Comparison of ENCODE assay signal across 10 mouse cellular contexts in genomic region chr2:107290697-107291019, GRCm38 (mm10). TPM values are rescaled to one million over a fixed set of nuclear protein-coding genes. Genes with fewer than 3 reads are reported as not detected.
DNase-seq lines count a peak whose midpoint lies in the region; ATAC-seq and TF ChIP-seq lines count a peak whose summit lies in the region.
"Had no signal": no experiment of that assay in that cellular context is flagged by ENCODE, and none has a peak within 500 bp of the region (broad histone marks: within the 10 kb centered on the region; RNA-seq: fewer than 3 reads in every experiment).

No protein-coding gene starts in this region.

- H3K4me1 ChIP-seq in heart, embryonic 11.5 days (ENCODE audit: control insufficient read depth, insufficient read depth, low read length), result no peaks in the 10 kb centered on the region
- peaks cover 0 to 7% of the 10 kb centered on the region in 2 experiments; a peak in 1 of 4 replicates for H3K4me1 ChIP-seq in ES-E14 (ENCODE audit: control insufficient read depth in 2 of 2, insufficient read depth in 2 of 2, low read length in 2 of 2, poor library complexity in 1 of 2)
- no peaks in the 10 kb centered on the region for H3K4me1 ChIP-seq in hindbrain, embryonic 11.5 days (replicated peaks; ENCODE audit: control insufficient read depth, insufficient read depth, low read length)
- peaks cover 16% of the 10 kb centered on the region for H3K4me1 ChIP-seq in midbrain, embryonic 10.5 days

- H3K27ac ChIP-seq in heart, embryonic 11.5 days (ENCODE audit: low read depth, low read length), result no peak overlapping the region
- H3K27ac ChIP-seq in ES-E14 (ENCODE audit: insufficient read depth, low read depth, low read length, poor library complexity, severe bottlenecking), result no peak overlapping the region
- H3K27ac ChIP-seq in hindbrain, embryonic 11.5 days (ENCODE audit: low read depth, low read length), result no peak overlapping the region
- H3K27ac ChIP-seq in midbrain, embryonic 10.5 days (replicated peaks), result no peak overlapping the region

- no peaks in the 10 kb centered on the region for H3K36me3 ChIP-seq in heart, embryonic 11.5 days (ENCODE audit: control insufficient read depth, insufficient read depth, low read length)
- no peaks in the 10 kb centered on the region for H3K36me3 ChIP-seq in ES-E14 (ENCODE audit: control insufficient read depth, insufficient read depth, low read length, poor library complexity, severe bottlenecking)
- H3K36me3 ChIP-seq in hindbrain, embryonic 11.5 days (ENCODE audit: control insufficient read depth, insufficient read depth, low read length), result no peaks in the 10 kb centered on the region
- H3K36me3 ChIP-seq in midbrain, embryonic 10.5 days, result no peaks in the 10 kb centered on the region

- intact Hi-C loops in heart, postnatal 10 days (cut with DNase I), result no loop called here

- no peaks in the 10 kb centered on the region for H3K27me3 ChIP-seq in heart, embryonic 11.5 days (ENCODE audit: control insufficient read depth, insufficient read depth, low read length)
- no peaks in the 10 kb centered on the region for H3K27me3 ChIP-seq in hindbrain, embryonic 11.5 days (ENCODE audit: control insufficient read depth, insufficient read depth, low read length)
- H3K27me3 ChIP-seq in midbrain, embryonic 10.5 days (ENCODE audit: low read depth, poor library complexity, severe bottlenecking), result peaks cover 33% of the 10 kb centered on the region

- under 1% methylated on average over 12 of the region's 12 CpGs for WGBS in heart, embryonic 11.5 days (ENCODE audit: insufficient replicate concordance)
- WGBS in hindbrain, embryonic 11.5 days, result 0% methylated on average over 12 of the region's 12 CpGs
- WGBS in midbrain, embryonic 10.5 days, result under 1% methylated on average over 12 of the region's 12 CpGs

- peak overlapping the region; percentile 58 for H3K9ac ChIP-seq in heart, embryonic 11.5 days (ENCODE audit: low read depth, low read length)
- H3K9ac ChIP-seq in ES-E14 (ENCODE audit: insufficient read depth, low read depth, low read length, poor library complexity, severe bottlenecking), result no peak overlapping the region
- no peak overlapping the region for H3K9ac ChIP-seq in hindbrain, embryonic 11.5 days (ENCODE audit: low read depth, low read length)

- peak overlapping the region; percentile 76 for H3K4me2 ChIP-seq in heart, embryonic 11.5 days
- peak overlapping the region; percentile 89 for H3K4me2 ChIP-seq in hindbrain, embryonic 11.5 days (replicated peaks; ENCODE audit: low read depth, low read length)

- no peak for DNase-seq in heart, postnatal 10 days
- no peak for DNase-seq in ES-E14 (ENCODE audit: low read depth, low spot score)
- no peak for DNase-seq in hindbrain, embryonic 11.5 days (ENCODE audit: low spot score)
- no peak for DNase-seq in midbrain, embryonic 10.5 days (ENCODE audit: low spot score)
- DNase-seq in left cerebral cortex, adult 11 months (ENCODE audit: low spot score), result no peak
- DNase-seq in ovary, postnatal 10 days (ENCODE audit: low spot score), result no peak
- no peak for DNase-seq in adrenal gland, postnatal 36 days

- in situ Hi-C loops in ES-E14 (cut with MboI; ENCODE audit: low sequenced_read_pairs in 2 of 2, unreplicated experiment in 2 of 2), result no loop called here

- H3K9me3 ChIP-seq in heart, embryonic 11.5 days (replicated peaks; ENCODE audit: control insufficient read depth, low read length), result no peaks in the 10 kb centered on the region
- H3K9me3 ChIP-seq in ES-E14 (ENCODE audit: control insufficient read depth, insufficient read depth, low read depth, low read length), result no peaks in the 10 kb centered on the region
- no peaks in the 10 kb centered on the region for H3K9me3 ChIP-seq in hindbrain, embryonic 11.5 days (ENCODE audit: control insufficient read depth, low read length)
- no peaks in the 10 kb centered on the region for H3K9me3 ChIP-seq in midbrain, embryonic 10.5 days (replicated peaks)

- no peak for ATAC-seq in heart, embryonic 11.5 days (replicated peaks; ENCODE audit: insufficient number of reproducible peaks, low FRiP score, low TSS enrichment)
- peak; percentile 83 for ATAC-seq in hindbrain, embryonic 11.5 days (ENCODE audit: low FRiP score)

- peak overlapping the region; percentile 49 for H3K4me3 ChIP-seq in heart, embryonic 11.5 days (ENCODE audit: low read depth, low read length)
- H3K4me3 ChIP-seq in ES-E14 (ENCODE audit: insufficient read depth in 1 of 2, low read depth in 1 of 2, low read length in 2 of 2, poor library complexity in 1 of 2, severe bottlenecking in 1 of 2), result peak overlapping the region; percentile 51
- peak overlapping the region; percentile 30 for H3K4me3 ChIP-seq in hindbrain, embryonic 11.5 days (ENCODE audit: low read depth, low read length)
- H3K4me3 ChIP-seq in midbrain, embryonic 10.5 days, result peak overlapping the region; percentile 63

TF ChIP-seq in ES-E14, 5 proteins besides CTCF, POLR2A, EP300 and RAD21:
- TF ChIP-seq MAFK (IDR thresholded peaks at IDR 0.05; ENCODE audit: insufficient read depth, low read depth, low read length) (no peak), CHD2 (IDR thresholded peaks at IDR 0.05; ENCODE audit: low read depth, low read length) (no peak), HCFC1 (IDR thresholded peaks at IDR 0.05; ENCODE audit: borderline replicate concordance, insufficient read depth, low read length) (no peak), ZNF384 (IDR thresholded peaks at IDR 0.05; ENCODE audit: low read depth, low read length) (no peak), ZC3H11A (IDR thresholded peaks at IDR 0.05; ENCODE audit: borderline replicate concordance, low read depth, low read length) (no peak)

RNA-seq across cellular contexts. Expression of gene Kcna4, which starts 0.2 kb away (rescaled TPM):
- 1.8 and 2.2 TPM in 2 replicates for polyA plus RNA-seq in heart, embryonic 11.5 days (2014; fragmentation: Nextera tagmentation; extraction: Ambion mirVana)
- total RNA-seq in heart, postnatal 10 days (2021), result 1 to 10 TPM; 3.4 to 9.0 TPM
- 0.09 and 0.26 TPM in 2 replicates for total RNA-seq in ES-E14 (2012; rRNA removed)
- 0.17 and 0.28 TPM in 2 replicates for polyA plus RNA-seq in hindbrain, embryonic 11.5 days (2014; fragmentation: Nextera tagmentation; extraction: Ambion mirVana)
- 0.20 and 0.39 TPM in 2 replicates for polyA plus RNA-seq in midbrain, embryonic 10.5 days (2016; fragmentation: Nextera tagmentation; extraction: Ambion mirVana)
- total RNA-seq in adrenal gland, postnatal 36 days (2021), result under 1 TPM; 0.10 to 0.40 TPM
- total RNA-seq: liver, adult 2 months had no signal
- polyA plus RNA-seq: adrenal gland, adult 2 months; liver, adult 2 months had no signal
